Mouse (Mus musculus) embryonic facial prominence, embryonic 13.5 days (tissue): ENCODE results near the gene Blm. TPM values are rescaled to one million over a fixed set of nuclear protein-coding genes. Genes with fewer than 3 reads are reported as not detected.

Experiments
- ATAC-seq: fragments of 200-750 bp; cut with Nextera tagmentation; 2 replicates; pipeline ENCODE4 v1.8.0; 2017; ENCODE audit warnings: low read depth; ENCODE audit not compliant: insufficient number of reproducible peaks, insufficient read depth, low FRiP score, low TSS enrichment
- H3K27ac ChIP-seq: fragments of 300-500 bp; sonication (generic); 2 replicates; pipeline ENCODE4 v1.5.1; 2015; ENCODE audit warnings: moderate library complexity, mild to moderate bottlenecking, inconsistent platforms
- H3K27me3 ChIP-seq: fragments of 300-500 bp; sonication (generic); 2 replicates; pipeline ENCODE4 v1.6.1; 2015; ENCODE audit warnings: mild to moderate bottlenecking, inconsistent platforms
- H3K36me3 ChIP-seq: fragments of 300-500 bp; sonication (generic); 2 replicates; pipeline ENCODE4 v1.6.1; 2015; ENCODE audit warnings: mild to moderate bottlenecking, inconsistent platforms
- H3K4me1 ChIP-seq: fragments of 300-500 bp; sonication (generic); 2 replicates; pipeline ENCODE4 v1.6.1; 2015; ENCODE audit warnings: inconsistent platforms
- H3K4me2 ChIP-seq: fragments of 300-500 bp; sonication (generic); 2 replicates; pipeline ENCODE4 v1.6.1; 2015; ENCODE audit warnings: moderate library complexity, mild to moderate bottlenecking, inconsistent platforms
- H3K4me3 ChIP-seq: fragments of 300-500 bp; sonication (generic); 2 replicates; pipeline ENCODE4 v1.5.1; 2015; ENCODE audit warnings: mild to moderate bottlenecking, inconsistent platforms
- H3K9ac ChIP-seq: fragments of 300-500 bp; sonication (generic); 2 replicates; pipeline ENCODE4 v1.6.1; 2015; ENCODE audit warnings: mild to moderate bottlenecking, inconsistent platforms
- H3K9me3 ChIP-seq: fragments of 300-500 bp; sonication (generic); 2 replicates; pipeline ENCODE4 v1.6.1; 2016; ENCODE audit warnings: inconsistent platforms
- WGBS: fragments of 180-500 bp; shearing (Covaris S2); methylation state at CpG from one replicate; pipeline ENCODE4 v1.1.7; 2015; ENCODE audit warnings: mixed read lengths; 5-methylcytosine and 5-hydroxymethylcytosine counted together
- polyA plus RNA-seq: library from polyadenylated mRNA; unstranded; fragments of >200 nt; fragmentation: Nextera tagmentation; extraction: Ambion mirVana; gene quantifications from 2 replicates; pipeline ENCODE4 v1.2.1, GENCODE M21; 2015

Blm gene
- polyA plus RNA-seq, 1 experiment from 2014 or later = 28.3 TPM

GRCm38 (mm10) chr7:80457831-80458343, 77.0 kb downstream of the Blm start:
- no peaks in the 10 kb centered on the region for H3K9me3 ChIP-seq
- peaks cover 48% of the 10 kb centered on the region for H3K36me3 ChIP-seq
- H3K4me2 ChIP-seq = no peak overlapping the region
- peak overlapping the region; percentile 69 for H3K27ac ChIP-seq
- 71% methylated on average over 3 of the region's 3 CpGs for WGBS
- H3K9ac ChIP-seq = no peak overlapping the region; the same call in 1 of the 2 replicates
- peaks cover 27% of the 10 kb centered on the region for H3K4me1 ChIP-seq
- no peak overlapping the region for H3K4me3 ChIP-seq
- H3K27me3 ChIP-seq = no peaks in the 10 kb centered on the region
- ATAC-seq = no peak

- Histone ChIP-seq H3K27me3 (no peaks in the 10 kb centered on the region), H3K9ac (no peak overlapping the region), H3K9me3 (no peaks in the 10 kb centered on the region), H3K4me3 (no peak overlapping the region), H3K4me2 (no peak overlapping the region), H3K4me1 (peaks cover 27% of the 10 kb centered on the region), H3K27ac (peak overlapping the region; percentile 69), H3K36me3 (peaks cover 48% of the 10 kb centered on the region)
- 62% methylated on average over 6 of the region's 6 CpGs for WGBS
- no peak for ATAC-seq
Measured at GRCm38 (mm10) chr7:80457241-80457640, 77.7 kb downstream of the Blm start.

- no peak overlapping the region for H3K4me2 ChIP-seq
- no peaks in the 10 kb centered on the region for H3K9me3 ChIP-seq
- peaks cover 27% of the 10 kb centered on the region for H3K4me1 ChIP-seq
- 66% methylated on average over 6 of the region's 6 CpGs for WGBS
- peaks cover 52% of the 10 kb centered on the region for H3K36me3 ChIP-seq
- peak overlapping the region; percentile 69 for H3K27ac ChIP-seq
- no peak overlapping the region for H3K9ac ChIP-seq
- ATAC-seq = no peak
- H3K27me3 ChIP-seq = no peaks in the 10 kb centered on the region
- H3K4me3 ChIP-seq = no peak overlapping the region
Measured at GRCm38 (mm10) chr7:80456327-80456726, 78.6 kb downstream of the Blm start.

GRCm38 (mm10) chr7:80455505-80456160, 79.3 kb downstream of the Blm start:
- Histone ChIP-seq H3K4me3 (no peak overlapping the region), H3K9me3 (no peaks in the 10 kb centered on the region), H3K27ac (peak overlapping the region; percentile 44; the same call in 1 of the 2 replicates), H3K4me2 (no peak overlapping the region), H3K9ac (no peak overlapping the region), H3K36me3 (peaks cover 50% of the 10 kb centered on the region), H3K27me3 (no peaks in the 10 kb centered on the region), H3K4me1 (peaks cover 27% of the 10 kb centered on the region)
- ATAC-seq = no peak
- WGBS = 60% methylated on average over 4 of the region's 4 CpGs

GRCm38 (mm10) chr7:80454786-80455185, 80.1 kb downstream of the Blm start:
- Histone ChIP-seq H3K27me3 (no peaks in the 10 kb centered on the region), H3K4me1 (peaks cover 27% of the 10 kb centered on the region), H3K27ac (no peak overlapping the region), H3K4me3 (no peak overlapping the region), H3K36me3 (peaks cover 41% of the 10 kb centered on the region), H3K9me3 (no peaks in the 10 kb centered on the region), H3K4me2 (no peak overlapping the region), H3K9ac (no peak overlapping the region)
- ATAC-seq = no peak
- WGBS = 92% methylated on average over 2 of the region's 2 CpGs

- Histone ChIP-seq H3K27me3 (no peaks in the 10 kb centered on the region), H3K27ac (no peak overlapping the region), H3K4me1 (peaks cover 27% of the 10 kb centered on the region), H3K9ac (no peak overlapping the region), H3K4me3 (no peak overlapping the region), H3K36me3 (peaks cover 38% of the 10 kb centered on the region), H3K4me2 (no peak overlapping the region), H3K9me3 (no peaks in the 10 kb centered on the region)
- ATAC-seq = no peak
- 95% methylated on average over 5 of the region's 5 CpGs for WGBS
Measured at GRCm38 (mm10) chr7:80453997-80454396, 80.9 kb downstream of the Blm start.

- H3K27ac ChIP-seq = no peak overlapping the region
- WGBS = 90% methylated on average over 3 of the region's 3 CpGs
- no peak for ATAC-seq
- H3K4me3 ChIP-seq = no peak overlapping the region
- peaks cover 25% of the 10 kb centered on the region for H3K4me1 ChIP-seq
- H3K27me3 ChIP-seq = no peaks in the 10 kb centered on the region
- H3K36me3 ChIP-seq = peaks cover 38% of the 10 kb centered on the region
- no peak overlapping the region for H3K9ac ChIP-seq
- H3K4me2 ChIP-seq = no peak overlapping the region
- H3K9me3 ChIP-seq = no peaks in the 10 kb centered on the region
Measured at GRCm38 (mm10) chr7:80453121-80453520, 81.8 kb downstream of the Blm start.

- WGBS = 82% methylated on average over 5 of the region's 5 CpGs
Measured at GRCm38 (mm10) chr7:80452241-80452640, 82.7 kb downstream of the Blm start.

GRCm38 (mm10) chr7:80451550-80452232, 83.2 kb downstream of the Blm start:
- Histone ChIP-seq H3K4me3 (no peak overlapping the region), H3K9me3 (no peaks in the 10 kb centered on the region), H3K27me3 (no peaks in the 10 kb centered on the region), H3K9ac (no peak overlapping the region), H3K4me2 (no peak overlapping the region), H3K4me1 (peaks cover 10% of the 10 kb centered on the region), H3K36me3 (peaks cover 30% of the 10 kb centered on the region), H3K27ac (no peak overlapping the region)
- WGBS = 74% methylated on average over 3 of the region's 3 CpGs
- ATAC-seq = peak; percentile 13; the same call in 1 of the 2 replicates

More at GRCm38 (mm10) chr7:80452241-80452640, 82.7 kb downstream of the Blm start:
- no peak for ATAC-seq
- H3K27me3 ChIP-seq = no peaks in the 10 kb centered on the region
- no peak overlapping the region for H3K9ac ChIP-seq
- H3K27ac ChIP-seq = no peak overlapping the region
- H3K36me3 ChIP-seq = peaks cover 36% of the 10 kb centered on the region
- no peak overlapping the region for H3K4me2 ChIP-seq
- H3K4me1 ChIP-seq = peaks cover 16% of the 10 kb centered on the region
- no peaks in the 10 kb centered on the region for H3K9me3 ChIP-seq
- no peak overlapping the region for H3K4me3 ChIP-seq

GRCm38 (mm10) chr7:80450354-80450753, 84.6 kb downstream of the Blm start:
- peaks cover 6% of the 10 kb centered on the region; the same call in 1 of the 2 replicates for H3K4me1 ChIP-seq
- H3K27ac ChIP-seq = no peak overlapping the region
- peaks cover 28% of the 10 kb centered on the region for H3K36me3 ChIP-seq
- no peaks in the 10 kb centered on the region for H3K9me3 ChIP-seq
- H3K4me2 ChIP-seq = no peak overlapping the region
- no peaks in the 10 kb centered on the region for H3K27me3 ChIP-seq
- ATAC-seq = no peak
- H3K9ac ChIP-seq = no peak overlapping the region
- WGBS = 59% methylated on average over 4 of the region's 4 CpGs
- no peak overlapping the region for H3K4me3 ChIP-seq

- ATAC-seq = no peak
- no peaks in the 10 kb centered on the region for H3K9me3 ChIP-seq
- H3K36me3 ChIP-seq = peaks cover 28% of the 10 kb centered on the region
- H3K27ac ChIP-seq = no peak overlapping the region
- peaks cover 6% of the 10 kb centered on the region; the same call in 1 of the 2 replicates for H3K4me1 ChIP-seq
- 67% methylated on average over 6 of the region's 6 CpGs for WGBS
- no peak overlapping the region for H3K9ac ChIP-seq
- H3K27me3 ChIP-seq = no peaks in the 10 kb centered on the region
- no peak overlapping the region for H3K4me3 ChIP-seq
- H3K4me2 ChIP-seq = no peak overlapping the region
Measured at GRCm38 (mm10) chr7:80449620-80450091, 85.3 kb downstream of the Blm start.

GRCm38 (mm10) chr7:80447336-80447735, 87.6 kb downstream of the Blm start:
- WGBS = 96% methylated on average over 8 of the region's 8 CpGs

More at GRCm38 (mm10) chr7:80447336-80447735, 87.6 kb downstream of the Blm start:
- Histone ChIP-seq H3K9ac (no peak overlapping the region), H3K4me2 (no peak overlapping the region), H3K36me3 (peaks cover 9% of the 10 kb centered on the region), H3K4me3 (no peak overlapping the region), H3K27me3 (no peaks in the 10 kb centered on the region), H3K4me1 (peaks cover 14% of the 10 kb centered on the region), H3K27ac (no peak overlapping the region), H3K9me3 (no peaks in the 10 kb centered on the region)
- ATAC-seq = no peak
